Mouse (Mus musculus) adrenal gland, adult 2 months (tissue): ENCODE measurements at regions not wholly inside any gene's neighbourhood (a gene's known extent, or its start where the extent isn't known, plus 50 kb on each side); places are given as distances from the start of the nearest gene placed in this dataset.
A peak's percentile ranks its signal among the peaks of the same experiment; 100 is the strongest.

Experiments used
- DNase-seq: peaks from one replicate; pipeline ENCODE4 v3.0.0; 2021

DNA sequence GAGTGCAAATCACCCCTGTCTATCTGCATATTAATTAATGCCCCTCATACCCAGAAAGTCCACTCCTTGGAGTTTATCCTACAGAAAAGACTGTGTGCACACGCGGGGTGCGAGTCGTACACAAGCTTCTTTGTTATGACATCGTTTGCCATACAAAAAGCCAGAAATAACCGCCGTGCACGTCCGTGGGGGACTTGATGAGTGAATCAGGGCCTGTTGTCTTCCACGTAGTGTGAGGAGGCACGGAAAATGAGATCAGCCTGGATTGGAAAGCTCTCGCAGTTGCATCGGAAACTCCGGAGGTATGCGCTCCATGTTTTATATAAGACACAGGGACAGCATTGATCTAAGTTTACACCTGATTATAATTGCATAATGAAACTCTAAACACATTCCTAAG lies 120.3 kb downstream of the Etnk1 start:
- no peak for DNase-seq

DNA sequence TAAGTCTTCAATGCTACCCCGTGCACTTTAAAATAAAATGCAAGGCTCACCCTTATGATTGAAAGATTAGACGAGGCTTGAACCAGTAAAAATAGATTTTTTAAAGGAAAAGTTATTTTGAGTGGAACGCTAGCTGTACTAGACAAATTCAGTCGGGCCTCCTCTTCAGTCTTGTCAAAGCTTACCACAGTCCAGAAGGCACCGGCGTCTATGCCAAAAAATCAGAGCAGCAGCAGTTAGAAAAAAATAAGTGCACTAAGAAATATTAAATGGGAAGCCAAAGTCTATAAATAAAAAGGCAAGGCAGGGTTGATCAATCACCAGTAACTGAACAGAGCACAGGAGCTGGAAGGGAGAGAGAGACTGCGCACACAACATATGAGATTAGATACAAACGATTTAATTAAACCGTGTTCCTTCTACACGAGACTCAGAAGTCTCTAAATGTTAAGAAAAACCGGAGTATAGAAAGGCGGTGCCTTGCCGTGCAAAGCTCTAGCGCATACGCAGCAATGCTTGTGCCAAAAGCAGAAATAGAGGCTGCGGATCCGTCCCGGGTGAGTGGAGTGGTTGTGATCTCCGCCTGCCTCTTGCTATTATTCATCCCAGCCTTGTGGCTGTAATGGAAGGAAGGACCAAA lies 121.6 kb downstream of the Etnk1 start:
- DNase-seq, result no peak

DNA sequence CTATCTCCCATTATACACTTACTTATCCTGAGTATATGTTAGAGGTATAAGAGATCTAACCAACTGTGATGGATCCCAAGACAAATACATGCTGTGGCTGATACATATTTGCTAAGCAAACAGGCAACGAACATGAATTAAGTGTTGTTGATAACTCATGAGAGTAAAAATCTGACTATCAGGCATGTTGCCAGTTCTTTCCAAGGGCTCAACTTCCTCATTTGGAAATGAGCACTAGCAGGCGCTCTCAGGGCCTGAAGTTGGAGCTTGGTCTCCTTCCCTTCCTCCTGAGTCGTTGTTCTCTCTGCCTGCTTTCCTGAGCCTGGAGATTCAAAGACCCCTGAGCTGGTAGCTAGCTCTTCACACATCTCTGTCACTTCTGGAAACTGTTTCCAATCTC lies 126.6 kb downstream of the Etnk1 start:
- DNase-seq, result no peak

DNA sequence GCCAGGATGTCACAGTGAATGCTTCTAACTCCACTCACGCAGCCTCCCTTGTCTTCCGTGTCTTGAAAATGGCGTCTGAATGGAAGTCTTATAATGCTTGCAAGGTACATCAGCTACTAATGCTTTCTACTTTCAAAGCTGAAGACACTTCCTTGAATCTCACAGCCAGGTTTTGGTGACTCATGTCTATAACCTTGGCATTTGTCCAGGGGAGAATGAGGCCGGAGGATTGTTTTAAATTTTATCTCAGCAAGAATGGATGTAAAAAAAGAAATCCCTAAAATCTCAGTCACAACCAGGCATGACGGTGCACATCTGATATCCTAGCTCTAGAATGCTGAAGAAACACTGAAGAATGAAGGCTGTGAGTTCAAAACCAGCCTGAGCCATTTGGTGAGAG lies 131.4 kb downstream of the Etnk1 start:
- DNase-seq, result peak; percentile 33

DNA sequence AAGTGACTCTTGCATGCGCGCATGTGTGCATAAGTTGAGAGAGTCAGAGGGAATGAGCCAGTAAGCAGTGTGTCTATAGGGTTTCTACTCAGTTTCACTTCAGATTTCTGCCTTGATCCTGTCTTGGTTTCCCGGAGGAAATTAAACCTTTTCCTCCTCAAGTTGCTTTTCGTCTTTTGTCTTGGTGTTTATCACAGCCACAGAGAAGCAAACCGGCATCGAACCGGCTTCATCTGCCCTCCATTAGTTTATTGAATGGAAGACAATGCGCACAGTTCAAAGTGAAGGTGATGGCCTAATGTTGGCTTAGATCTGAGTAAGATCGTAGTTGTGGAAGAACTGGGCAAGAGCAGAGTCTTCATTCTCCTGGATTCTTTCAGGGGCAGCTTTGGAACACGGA lies 134.4 kb downstream of the Etnk1 start:
- DNase-seq, result no peak

DNA sequence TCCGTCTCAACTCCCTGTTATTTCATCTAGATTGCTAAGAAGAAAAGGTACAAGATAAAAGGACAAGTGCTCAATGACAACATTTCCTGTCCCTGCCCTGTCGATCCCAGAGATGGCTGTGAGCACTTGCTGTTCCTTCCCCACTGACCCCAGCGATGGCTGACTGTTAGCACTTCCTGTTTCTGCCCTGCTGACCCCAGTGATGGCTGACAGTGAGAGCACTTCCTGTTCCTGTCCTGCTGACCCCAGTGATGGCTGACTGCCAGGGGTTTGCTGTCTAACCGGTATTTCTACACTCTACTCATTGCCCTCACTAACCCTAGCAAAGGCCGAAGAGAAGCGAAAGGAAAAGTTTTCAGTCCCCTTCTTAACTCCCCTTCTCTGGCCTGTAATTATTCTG lies 140.3 kb downstream of the Etnk1 start:
- DNase-seq, result peak; percentile 41

DNA sequence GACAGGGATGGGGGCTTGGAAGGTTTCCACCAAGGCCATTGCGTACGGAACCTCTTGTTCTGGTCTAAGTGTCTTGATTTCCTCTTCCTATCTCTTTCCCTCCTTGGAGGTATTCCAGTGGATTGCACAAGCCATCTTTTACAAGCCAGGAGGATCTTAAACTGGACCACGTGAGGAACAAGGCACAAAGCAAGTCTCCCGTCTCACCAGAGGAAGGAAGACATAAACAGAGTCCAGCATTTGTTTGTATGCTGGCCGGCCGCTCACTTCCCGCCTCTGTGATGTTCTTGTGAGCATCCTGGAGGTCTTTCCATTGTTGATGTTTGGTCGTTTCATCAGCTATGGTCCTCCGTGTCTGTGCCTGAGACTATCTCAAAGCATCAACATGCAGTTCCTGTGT lies 148.8 kb downstream of the Etnk1 start:
- DNase-seq, result peak; percentile 24

DNA sequence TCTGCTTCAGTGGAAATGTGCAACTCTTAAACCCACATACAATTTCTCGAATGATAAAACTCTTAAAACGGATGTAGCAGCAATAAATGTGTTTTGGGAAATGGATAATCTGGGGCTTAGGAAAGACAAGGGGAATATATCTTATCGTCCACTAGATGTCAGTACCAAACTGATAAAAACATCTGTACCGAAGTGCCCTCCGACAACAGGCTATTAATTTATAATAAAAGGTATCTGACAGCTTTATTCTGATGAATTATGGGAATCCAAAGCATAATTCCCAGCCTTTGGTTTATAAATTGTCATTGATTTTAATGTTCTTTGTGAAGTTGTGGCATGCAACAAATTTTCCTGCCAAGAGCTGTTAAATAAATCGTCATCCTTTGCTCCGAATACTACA lies 153.4 kb downstream of the Etnk1 start:
- no peak for DNase-seq

DNA sequence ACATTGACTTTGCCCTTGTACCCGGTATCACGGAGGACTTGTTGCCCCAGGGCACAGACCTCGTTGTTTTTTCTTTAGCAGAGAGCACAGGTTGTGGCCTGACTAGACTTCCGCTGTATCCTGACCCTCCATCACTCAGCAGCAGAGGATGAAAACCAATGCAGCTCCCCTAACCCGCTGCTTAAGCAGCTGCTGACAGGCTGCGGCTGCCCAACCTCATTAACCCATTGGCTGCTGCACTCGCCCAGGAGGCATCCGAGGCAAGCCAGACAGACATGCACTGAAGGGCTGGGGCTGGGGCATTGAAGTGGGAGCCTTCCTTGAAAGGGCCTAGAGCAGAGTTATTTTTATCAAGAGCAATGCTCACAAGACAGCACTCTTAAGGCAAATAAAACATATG lies 157.6 kb downstream of the Etnk1 start:
- no peak for DNase-seq

DNA sequence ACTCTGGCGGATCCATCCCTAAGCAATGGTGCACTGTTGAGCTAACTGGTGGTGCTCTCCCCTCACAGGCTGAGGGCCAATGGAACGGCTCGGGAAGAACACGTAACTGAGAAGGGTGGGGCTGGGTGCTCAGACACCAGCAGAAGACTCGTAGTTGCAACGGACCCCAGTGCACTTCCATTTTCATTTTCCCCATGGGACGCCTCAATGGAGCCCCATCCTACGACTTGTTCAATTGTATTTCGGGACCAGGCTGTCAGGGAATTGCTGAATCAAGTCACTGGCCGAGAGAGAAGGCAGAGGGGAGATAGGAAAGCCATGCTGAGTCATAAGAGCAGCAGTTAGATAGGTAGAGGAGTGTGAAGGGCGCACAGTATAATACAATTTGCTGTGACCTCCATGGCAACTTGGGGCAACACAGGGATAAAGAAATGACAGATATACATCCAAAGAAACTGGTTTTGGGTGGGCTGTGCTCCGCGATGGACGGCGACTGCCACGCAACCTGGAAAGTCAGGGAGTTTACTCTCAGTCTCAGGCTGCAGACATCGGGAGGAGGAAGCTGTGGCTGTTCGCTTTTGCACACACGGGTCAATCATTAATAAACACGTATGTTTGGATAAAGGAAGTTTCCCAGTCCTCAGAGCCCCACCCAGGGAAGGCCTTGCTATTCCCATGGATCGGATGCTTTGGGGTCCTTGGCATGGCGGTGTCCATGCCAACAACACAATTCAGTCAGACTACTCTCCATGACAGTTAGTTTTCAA lies 160.1 kb downstream of the Etnk1 start:
- peak; percentile 17 for DNase-seq

DNA sequence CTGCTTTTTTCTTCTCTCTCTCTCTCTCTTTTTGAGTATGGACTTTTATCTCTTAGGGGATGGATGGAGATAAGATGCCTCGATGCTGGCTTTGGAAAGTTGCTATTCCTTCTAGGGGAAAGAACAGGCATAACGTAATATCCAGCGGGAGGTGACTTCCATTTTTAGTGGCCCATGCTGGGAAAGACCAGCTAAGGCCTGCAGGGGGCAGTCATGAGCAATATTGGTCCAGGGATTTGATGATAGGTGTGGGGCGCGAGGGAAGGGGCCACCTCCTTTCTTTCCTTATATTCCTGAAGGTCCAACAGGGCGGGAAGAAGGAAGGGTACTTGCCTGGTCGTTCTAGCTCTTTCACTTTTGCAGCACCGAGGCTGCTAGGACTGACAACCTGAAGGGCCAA lies 160.8 kb downstream of the Etnk1 start:
- no peak for DNase-seq

DNA sequence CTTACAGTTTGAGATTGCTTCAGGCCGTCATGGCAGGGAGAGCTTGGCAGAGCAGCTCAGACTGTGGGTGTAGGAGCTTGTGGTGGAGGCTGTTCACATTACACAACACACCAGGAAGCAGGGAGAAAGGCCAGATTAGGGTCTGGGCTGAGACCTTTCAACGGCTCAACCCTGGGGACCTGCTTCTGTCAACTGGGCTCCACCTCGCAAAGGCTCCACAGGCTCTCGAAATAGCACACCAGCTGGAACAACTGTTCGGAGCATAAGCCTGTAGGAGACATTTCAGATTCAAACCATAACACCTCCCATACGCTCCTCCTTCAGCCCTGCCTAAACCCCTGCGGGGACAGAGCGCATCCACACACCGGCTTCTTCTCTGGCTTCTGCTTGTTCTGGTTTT lies 161.2 kb downstream of the Etnk1 start:
- DNase-seq, result no peak

DNA sequence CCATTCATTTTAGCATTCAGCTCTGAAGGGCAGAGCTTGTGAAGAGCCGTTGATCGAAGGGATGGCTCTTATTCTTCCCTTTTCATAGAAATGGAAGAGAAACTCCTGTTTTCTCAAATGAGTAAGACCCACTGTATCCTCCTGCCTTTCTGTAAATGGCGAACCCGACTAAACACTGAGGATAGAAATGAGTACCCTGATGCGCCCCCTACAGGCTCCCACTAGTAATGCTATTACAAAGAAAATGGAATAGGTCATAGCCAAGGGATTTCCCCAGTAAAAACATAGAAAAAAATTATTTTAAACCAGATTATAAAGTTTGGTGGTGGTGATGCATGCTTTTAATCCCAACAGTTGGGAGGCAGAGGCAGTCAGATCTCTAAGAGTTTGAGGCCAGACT lies 162.1 kb downstream of the Etnk1 start:
- no peak for DNase-seq

DNA sequence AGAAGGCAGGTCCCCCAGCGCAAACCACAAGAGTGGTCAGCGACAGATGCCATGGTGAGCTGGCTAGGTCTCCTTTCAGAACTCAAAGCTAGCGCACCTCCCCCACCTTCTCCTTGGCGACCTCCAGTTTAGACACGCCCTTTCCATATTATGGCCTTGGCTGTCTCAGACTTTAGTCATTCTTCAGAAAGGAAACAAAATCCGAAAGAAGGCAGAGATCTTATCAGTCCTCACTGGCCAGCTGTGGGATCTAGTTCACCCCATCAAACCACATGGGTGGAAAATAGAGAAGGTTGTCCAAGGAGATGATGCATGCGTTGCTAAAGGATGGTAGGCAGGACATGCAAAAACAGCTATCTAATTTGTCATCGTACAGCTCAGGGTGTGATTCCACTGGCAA lies 166.5 kb downstream of the Etnk1 start:
- no peak for DNase-seq

DNA sequence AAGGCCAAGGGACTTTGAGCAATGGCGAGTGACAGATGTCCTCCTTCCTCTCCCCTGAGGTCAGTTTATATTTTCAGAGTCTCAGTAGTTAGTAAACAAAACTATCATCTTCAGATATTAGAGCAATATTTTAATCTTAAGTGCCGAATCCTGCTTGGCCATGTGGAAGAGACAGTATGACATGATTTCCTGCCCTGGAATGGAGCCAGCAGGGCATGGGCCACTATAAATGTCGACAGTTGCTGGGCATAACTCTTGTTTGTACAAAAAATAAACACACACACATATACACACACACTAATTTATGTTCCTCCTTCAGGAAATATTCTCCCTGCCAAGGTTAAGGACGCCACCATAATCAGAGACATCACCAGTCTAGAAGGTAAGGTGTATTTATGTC lies 169.6 kb downstream of the Etnk1 start:
- no peak for DNase-seq

DNA sequence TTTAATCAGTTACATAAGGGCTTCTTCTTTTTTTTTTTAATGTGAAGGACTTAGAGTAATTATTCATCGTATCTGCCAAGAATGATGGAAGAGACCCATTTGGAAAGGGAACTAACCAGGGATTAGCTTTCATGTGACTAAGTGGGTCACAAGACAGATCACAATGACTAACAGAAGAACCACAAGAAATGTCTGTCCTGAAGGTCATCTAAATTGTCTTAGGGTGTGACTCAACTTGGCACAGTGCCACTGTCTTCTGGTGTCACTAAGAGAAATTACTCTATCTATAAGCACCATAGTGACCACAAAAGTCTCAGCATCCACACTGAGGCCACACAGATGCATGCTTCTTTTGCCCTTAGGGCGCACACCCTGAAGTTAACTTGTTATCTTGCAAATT lies 182.0 kb downstream of the Etnk1 start:
- peak; percentile 51 for DNase-seq

DNA sequence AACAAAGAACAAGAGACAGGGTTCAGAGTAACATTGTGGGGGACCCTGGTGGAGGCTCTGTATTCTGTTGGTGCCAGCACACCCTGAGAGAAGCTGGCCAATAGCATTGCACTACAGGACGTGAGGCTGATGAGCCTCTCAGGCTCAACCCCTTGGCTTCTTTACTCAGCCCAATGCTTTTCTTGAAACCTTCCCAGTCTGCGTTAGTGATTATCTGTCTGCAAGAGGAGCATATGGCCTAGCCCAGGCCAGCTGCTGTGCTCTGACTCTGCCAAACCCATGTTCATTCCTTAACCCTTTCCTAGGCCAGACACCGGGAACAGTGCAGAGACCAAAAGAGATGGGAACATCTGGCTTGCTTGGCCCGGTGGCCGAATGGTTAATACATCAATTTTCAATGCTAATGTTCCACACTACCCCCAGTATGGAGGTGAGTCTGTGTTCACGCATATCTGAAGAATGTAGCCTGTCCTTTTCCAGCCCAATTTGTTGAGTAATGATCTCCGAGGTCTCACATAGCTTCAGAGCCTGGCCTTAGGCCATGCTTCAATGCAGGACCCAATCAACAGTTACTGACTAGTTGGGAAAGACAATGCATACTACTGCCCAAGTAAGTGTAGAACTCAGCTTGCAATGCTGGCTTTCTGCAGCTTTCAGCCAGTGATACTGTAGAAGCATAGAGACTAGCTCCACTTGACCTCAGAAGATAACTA lies 192.5 kb downstream of the Etnk1 start:
- DNase-seq, result no peak

DNA sequence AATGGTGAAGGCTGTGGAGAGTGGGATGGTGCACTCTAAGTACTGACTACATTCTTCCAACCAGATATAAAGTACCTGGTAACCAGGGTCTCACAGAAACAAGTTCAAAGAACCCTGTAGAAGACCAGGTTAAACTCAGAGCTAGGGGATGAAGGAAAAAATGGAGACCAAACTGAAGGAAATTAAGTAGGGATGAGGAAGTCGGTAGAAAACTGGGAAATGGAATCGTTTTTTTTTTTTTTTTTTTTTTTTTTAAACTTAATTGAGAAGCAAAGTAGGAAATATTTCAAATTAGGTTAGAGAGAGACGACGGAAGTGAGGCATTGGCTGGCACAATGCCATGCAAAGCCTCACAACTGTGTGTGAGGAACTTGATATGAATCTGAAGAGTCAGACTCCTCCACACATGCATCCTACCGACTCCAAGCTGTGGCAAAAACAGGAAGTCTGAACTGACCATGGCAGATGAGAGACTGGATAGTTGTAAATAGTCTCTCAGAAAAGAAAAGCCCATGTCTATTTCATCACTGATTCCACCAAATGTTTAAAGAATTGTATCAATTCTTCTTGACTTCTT lies 194.2 kb downstream of the Etnk1 start:
- no peak for DNase-seq

DNA sequence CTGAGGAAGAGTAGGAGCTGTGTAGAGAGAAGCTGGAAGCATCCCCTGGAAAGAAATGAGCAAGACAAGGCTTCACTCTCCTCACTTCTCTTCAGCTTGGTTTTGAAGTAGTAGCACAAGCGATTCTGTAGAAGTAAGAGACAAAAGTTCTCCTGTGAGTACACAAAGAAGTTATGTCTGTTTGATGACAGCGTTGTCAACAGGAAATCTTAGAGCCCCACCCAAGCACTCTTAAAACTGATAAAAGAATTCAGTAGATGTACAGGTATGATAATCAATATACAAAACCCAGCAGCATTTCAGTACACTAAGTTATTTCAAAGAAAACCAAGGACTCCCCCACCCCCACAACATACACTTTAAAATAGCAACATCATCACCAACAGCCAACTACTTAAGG lies 194.9 kb downstream of the Etnk1 start:
- no peak for DNase-seq

DNA sequence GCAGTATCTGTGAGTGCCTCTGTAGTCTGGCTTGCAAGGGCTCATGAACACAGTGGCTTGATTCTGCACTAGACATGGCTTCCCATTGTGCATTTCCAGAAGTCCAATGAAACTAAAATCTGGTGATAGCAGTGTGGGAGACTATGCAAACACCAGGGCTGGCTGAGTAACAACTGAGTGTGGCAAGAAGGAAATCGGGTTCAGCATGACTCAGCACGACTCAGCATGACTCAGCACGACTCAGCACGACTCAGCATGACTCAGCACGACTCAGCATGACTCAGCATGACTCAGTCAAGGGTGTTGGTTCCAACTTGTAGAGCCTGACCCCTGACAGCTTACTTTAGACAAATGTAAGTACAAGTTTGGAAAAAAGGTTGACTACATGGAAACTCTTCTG lies 198.8 kb downstream of the Etnk1 start:
- DNase-seq, result peak; percentile 11

DNA sequence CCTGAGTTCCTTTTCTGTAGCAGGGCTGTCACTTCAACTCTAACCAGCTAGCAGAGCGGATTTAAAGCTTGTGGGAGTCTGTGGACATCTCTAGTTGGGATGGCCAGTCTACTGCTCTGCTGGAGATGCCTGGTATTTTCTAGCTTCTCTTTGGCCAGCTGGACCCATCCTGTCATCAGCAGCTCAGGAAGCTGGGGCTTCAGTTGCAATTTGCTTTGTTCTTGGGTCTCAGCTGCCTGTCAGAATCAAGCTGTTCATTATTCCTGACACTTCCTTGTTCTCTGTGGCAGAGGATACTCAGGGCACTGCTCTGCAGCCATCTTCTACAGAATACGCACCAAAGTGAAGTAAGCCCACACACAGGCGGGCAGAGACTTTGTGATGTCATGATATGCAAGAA lies 200.8 kb downstream of the Etnk1 start:
- no peak for DNase-seq

DNA sequence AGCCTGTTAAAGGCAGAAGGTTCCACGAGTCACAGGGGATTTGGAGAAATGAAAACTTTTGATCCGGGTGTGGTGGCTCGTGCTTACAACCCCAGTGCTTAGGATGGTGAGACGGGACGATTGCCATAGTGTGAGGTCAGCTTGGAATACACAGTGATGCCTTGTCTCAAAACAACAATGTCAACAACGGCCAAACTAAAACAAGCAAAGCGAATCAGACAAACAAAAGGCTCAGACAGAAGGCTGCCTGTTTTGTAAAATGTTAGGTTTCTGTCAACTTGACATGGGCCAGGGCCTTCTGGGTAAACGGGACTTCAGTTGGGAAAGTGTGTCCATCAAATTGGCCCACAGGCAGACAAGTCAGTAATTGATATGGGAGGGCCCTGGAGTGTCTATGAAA lies 201.6 kb downstream of the Etnk1 start:
- DNase-seq, result no peak

DNA sequence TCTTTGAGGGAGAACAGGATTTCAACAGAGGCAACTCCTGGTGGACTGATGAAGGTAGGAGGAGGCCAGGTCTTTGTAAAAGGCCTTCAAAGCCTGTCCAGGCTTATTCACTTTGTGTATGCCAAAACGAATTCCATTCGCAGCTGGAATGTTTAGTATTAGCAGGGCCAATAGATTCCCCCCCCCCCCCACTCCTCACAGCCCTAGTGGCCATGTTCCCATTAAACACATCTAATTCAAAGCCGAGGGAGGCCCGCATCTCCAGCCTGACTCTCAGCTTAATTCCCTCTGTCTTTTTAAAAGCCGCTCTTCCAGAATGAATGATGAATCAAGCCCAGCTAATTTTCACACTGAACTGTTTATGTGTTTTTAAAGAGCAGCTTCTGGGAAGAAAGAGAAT lies 205.5 kb downstream of the Etnk1 start:
- DNase-seq, result no peak
